Mouse (Mus musculus): Measurements from ENCODE around the gene Daam1. TPM values are rescaled to one million over a fixed set of nuclear protein-coding genes. Genes with fewer than 3 reads are reported as not detected.

Gene Daam1
- polyA plus RNA-seq, 1 experiment from 2014 or later, result 21.6 TPM

DNA sequence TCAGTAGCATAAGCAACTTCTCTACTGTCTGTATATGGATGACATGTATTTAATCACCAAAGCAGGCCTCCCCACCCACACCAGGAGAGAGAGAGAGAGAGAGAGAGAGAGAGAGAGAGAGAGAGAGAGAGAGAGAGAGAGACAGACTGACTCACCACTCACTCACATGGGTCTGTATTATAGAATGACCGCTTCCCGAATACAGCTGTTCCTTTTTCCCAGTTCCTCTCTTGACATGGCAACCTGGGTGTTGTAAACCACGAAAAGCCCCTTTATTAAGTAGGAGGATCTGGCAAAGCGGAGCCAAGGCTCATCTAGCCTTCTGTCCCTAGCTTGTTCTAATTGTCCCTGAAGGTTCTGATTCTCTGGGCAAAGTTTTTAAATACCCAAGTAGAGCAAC is 137.7 kb downstream of the Daam1 start:
- WGBS, result 68% methylated on average over 4 of the region's 4 CpGs
- ATAC-seq (replicated peaks; ENCODE audit: extremely low read depth, insufficient read depth, low FRiP score), result no peak
- Histone ChIP-seq H3K4me2 (ENCODE audit: low read depth, low read length) (no peak overlapping the region), H3K9ac (ENCODE audit: low read length) (no peak overlapping the region), H3K27me3 (ENCODE audit: control insufficient read depth, insufficient read depth, low read length) (no peaks in the 10 kb centered on the region), H3K36me3 (ENCODE audit: control insufficient read depth, insufficient read depth) (0 out of 2 replicates have a peak, but pooled peaks cover 4% of the 10 kb centered on the region), H3K4me3 (ENCODE audit: low read length) (no peak overlapping the region), H3K9me3 (replicated peaks; ENCODE audit: control insufficient read depth, low read length) (no peaks in the 10 kb centered on the region), H3K27ac (ENCODE audit: low read length) (peak overlapping the region; percentile 56), H3K4me1 (ENCODE audit: control insufficient read depth, insufficient read depth, low read length) (peaks cover 53% of the 10 kb centered on the region)

DNA sequence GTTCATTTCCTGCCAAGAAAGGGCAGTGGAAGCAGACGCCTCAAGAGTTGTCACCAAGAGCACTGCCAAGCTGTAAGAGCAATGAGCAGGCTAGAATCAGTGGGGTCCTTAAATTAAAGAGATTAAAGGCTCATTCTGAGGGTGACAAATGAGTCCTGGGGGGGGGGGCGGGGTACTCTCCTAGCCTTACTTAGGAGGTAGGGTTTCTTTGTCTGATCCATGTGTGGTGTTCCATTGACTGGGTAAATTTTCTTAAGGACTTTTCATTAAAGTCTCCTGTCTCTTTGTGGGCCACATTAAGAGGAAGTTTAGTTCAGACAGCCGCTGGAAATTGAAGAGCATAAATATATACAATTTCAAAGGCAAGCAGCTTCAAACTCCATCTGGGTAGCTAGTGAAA is 138.1 kb downstream of the Daam1 start:
- peak overlapping the region; percentile 56 for H3K27ac ChIP-seq (ENCODE audit: low read length)

DNA sequence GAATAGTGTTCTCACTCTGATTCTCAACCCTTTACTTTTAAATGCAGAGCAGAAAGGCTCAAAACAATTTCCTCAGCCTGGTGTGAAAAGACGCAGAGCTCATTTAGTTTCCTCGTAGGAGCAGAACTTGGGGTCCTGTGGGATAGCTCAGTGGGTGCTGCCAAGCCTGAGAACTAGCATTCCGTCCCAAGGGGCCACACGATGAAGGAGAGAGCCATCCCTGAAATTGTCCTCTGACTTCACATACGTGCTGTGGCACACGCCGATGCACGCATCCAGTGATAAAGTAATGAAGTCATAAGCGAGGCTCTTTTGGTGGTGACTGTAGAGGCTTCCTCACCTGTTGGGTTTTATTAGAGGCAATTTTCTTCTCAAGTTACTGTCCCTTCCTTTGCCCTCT is 138.6 kb downstream of the Daam1 start:
- Histone ChIP-seq H3K27me3 (ENCODE audit: control insufficient read depth, insufficient read depth, low read length) (no peaks in the 10 kb centered on the region), H3K9ac (ENCODE audit: low read length) (no peak overlapping the region), H3K4me3 (ENCODE audit: low read length) (no peak overlapping the region), H3K36me3 (ENCODE audit: control insufficient read depth, insufficient read depth) (0 out of 2 replicates have a peak, but pooled peaks cover 5% of the 10 kb centered on the region), H3K4me1 (ENCODE audit: control insufficient read depth, insufficient read depth, low read length) (peaks cover 53% of the 10 kb centered on the region), H3K9me3 (replicated peaks; ENCODE audit: control insufficient read depth, low read length) (no peaks in the 10 kb centered on the region), H3K4me2 (ENCODE audit: low read depth, low read length) (no peak overlapping the region), H3K27ac (ENCODE audit: low read length) (peak overlapping the region; percentile 56)
- 80% methylated on average over 9 of the region's 9 CpGs for WGBS
- no peak for ATAC-seq (replicated peaks; ENCODE audit: extremely low read depth, insufficient read depth, low FRiP score)

More for the DNA sequence above, 138.1 kb downstream of the Daam1 start:
- no peak overlapping the region for H3K9ac ChIP-seq (ENCODE audit: low read length)
- WGBS, result 49% methylated on average over 3 of the region's 3 CpGs
- ATAC-seq (replicated peaks; ENCODE audit: extremely low read depth, insufficient read depth, low FRiP score), result no peak
- H3K36me3 ChIP-seq (ENCODE audit: control insufficient read depth, insufficient read depth), result 0 out of 2 replicates have a peak, but pooled peaks cover 4% of the 10 kb centered on the region
- peaks cover 53% of the 10 kb centered on the region for H3K4me1 ChIP-seq (ENCODE audit: control insufficient read depth, insufficient read depth, low read length)
- no peak overlapping the region for H3K4me2 ChIP-seq (ENCODE audit: low read depth, low read length)
- H3K9me3 ChIP-seq (replicated peaks; ENCODE audit: control insufficient read depth, low read length), result no peaks in the 10 kb centered on the region
- no peak overlapping the region for H3K4me3 ChIP-seq (ENCODE audit: low read length)
- H3K27me3 ChIP-seq (ENCODE audit: control insufficient read depth, insufficient read depth, low read length), result no peaks in the 10 kb centered on the region

DNA sequence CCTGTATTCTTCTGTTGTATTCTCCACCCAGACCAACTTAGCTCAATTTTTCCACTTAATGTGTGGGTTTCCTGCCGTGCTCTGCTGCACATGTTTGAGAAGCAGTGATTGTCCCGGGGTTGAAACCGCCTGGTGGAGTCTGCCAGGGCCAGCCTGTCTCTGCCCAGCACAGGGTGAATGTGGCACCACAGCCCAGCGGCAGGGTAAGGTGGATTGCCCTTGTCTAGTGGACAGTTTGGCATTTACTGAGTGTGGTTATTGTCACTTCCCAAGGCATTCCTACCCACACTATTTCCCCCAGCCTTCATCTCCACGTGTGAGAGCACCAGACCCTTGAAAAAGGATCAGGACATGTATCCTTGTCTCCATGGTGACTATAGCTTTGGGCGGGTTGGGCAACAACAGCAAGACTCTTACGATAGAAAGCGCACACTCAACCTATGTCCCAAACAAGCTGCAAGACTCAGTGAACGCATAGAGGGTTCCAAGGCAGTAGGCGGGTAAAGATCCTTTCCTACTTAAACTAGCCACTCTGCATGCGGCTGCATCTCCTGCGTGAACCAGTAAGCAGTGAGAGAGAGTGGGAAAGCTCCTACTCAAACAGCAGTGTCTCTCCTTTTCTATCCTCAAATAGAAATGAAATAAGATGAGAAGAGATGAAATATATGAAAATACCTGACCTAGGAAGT is 139.2 kb downstream of the Daam1 start:
- Histone ChIP-seq H3K4me2 (ENCODE audit: low read depth, low read length) (no peak overlapping the region), H3K27ac (ENCODE audit: low read length) (peak overlapping the region; percentile 71), H3K9ac (ENCODE audit: low read length) (no peak overlapping the region), H3K4me3 (ENCODE audit: low read length) (no peak overlapping the region), H3K9me3 (replicated peaks; ENCODE audit: control insufficient read depth, low read length) (no peaks in the 10 kb centered on the region), H3K27me3 (ENCODE audit: control insufficient read depth, insufficient read depth, low read length) (no peaks in the 10 kb centered on the region), H3K4me1 (ENCODE audit: control insufficient read depth, insufficient read depth, low read length) (peaks cover 53% of the 10 kb centered on the region), H3K36me3 (ENCODE audit: control insufficient read depth, insufficient read depth) (peaks cover 7% of the 10 kb centered on the region)
- no peak for ATAC-seq (replicated peaks; ENCODE audit: extremely low read depth, insufficient read depth, low FRiP score)
- WGBS, result 61% methylated on average over 12 of the region's 12 CpGs

DNA sequence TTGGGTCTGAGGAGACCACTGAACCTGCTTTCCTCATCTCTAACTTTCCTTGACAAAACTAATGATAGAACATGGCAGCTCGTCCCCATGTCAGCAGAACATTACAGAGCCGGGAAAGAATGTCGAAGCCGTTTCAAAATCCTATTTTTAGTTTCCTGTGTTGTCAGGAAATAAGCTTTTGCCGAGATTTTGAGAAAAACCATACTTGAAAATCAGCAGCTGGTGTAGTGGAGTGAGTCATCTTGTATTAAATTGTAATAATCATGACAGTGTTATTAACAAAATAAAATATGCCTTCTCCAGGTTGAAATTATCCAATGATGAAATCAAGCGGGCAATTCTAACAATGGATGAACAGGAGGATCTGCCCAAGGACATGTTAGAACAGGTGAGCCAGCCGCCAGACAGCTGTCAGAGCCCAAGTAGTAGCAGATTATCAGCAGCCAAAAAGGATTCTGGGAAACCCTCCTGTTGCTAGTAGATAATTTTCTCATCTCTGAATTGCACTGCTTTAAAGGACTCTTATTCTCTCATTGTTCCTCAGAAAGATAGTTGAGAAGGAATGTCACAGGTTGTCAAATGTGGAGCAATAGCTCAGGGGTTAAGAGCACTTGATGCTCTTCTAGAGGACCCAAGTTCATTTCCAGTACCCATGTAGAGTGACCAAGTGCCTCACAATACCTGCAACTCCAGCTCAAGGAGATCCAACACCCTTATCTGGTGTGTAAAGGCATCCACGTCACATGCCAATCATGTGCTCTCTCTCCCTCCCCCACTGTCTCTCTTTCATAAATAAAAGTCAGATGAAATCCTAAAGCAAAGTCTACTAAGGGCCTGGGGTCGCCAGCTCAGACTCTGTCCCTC is 140.1 kb downstream of the Daam1 start:
- Histone ChIP-seq H3K36me3 (ENCODE audit: control insufficient read depth, insufficient read depth) (peaks cover 13% of the 10 kb centered on the region), H3K9me3 (replicated peaks; ENCODE audit: control insufficient read depth, low read length) (no peaks in the 10 kb centered on the region), H3K4me1 (ENCODE audit: control insufficient read depth, insufficient read depth, low read length) (peaks cover 62% of the 10 kb centered on the region), H3K4me3 (ENCODE audit: low read length) (no peak overlapping the region), H3K27me3 (ENCODE audit: control insufficient read depth, insufficient read depth, low read length) (no peaks in the 10 kb centered on the region), H3K4me2 (ENCODE audit: low read depth, low read length) (no peak overlapping the region), H3K9ac (ENCODE audit: low read length) (0 out of 2 replicates have a peak overlapping the region, but pooled peaks have one; percentile 30), H3K27ac (ENCODE audit: low read length) (peak overlapping the region; percentile 71)
- no peak for ATAC-seq (replicated peaks; ENCODE audit: extremely low read depth, insufficient read depth, low FRiP score)
- WGBS, result 34% methylated on average over 9 of the region's 9 CpGs

DNA sequence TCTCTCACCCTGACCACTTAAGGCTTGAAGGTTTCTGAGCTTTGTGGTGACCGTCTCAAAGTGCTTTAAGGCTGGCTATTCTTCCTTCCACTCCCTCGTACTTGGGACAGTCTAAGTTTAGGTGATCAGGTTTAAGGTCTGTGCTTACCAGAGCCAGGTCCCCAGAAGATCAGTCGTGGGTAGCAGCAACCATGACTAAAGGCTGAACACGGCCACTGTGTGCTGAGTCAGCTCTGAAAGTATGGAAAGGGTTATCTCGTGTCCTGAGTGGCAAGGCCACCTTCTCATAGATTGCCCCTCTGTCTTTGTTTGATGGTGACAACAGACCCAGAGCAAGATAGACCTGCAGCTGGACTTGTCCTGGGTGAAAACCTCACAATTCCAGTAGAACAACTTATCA is 141.2 kb downstream of the Daam1 start:
- Histone ChIP-seq H3K4me3 (ENCODE audit: low read length) (no peak overlapping the region), H3K9ac (ENCODE audit: low read length) (peak overlapping the region; percentile 49; the same call in 1 of the 2 replicates), H3K27me3 (ENCODE audit: control insufficient read depth, insufficient read depth, low read length) (no peaks in the 10 kb centered on the region), H3K4me1 (ENCODE audit: control insufficient read depth, insufficient read depth, low read length) (peaks cover 72% of the 10 kb centered on the region), H3K4me2 (ENCODE audit: low read depth, low read length) (no peak overlapping the region), H3K9me3 (replicated peaks; ENCODE audit: control insufficient read depth, low read length) (no peaks in the 10 kb centered on the region), H3K36me3 (ENCODE audit: control insufficient read depth, insufficient read depth) (peaks cover 16% of the 10 kb centered on the region), H3K27ac (ENCODE audit: low read length) (peak overlapping the region; percentile 70)
- 33% methylated on average over 5 of the region's 5 CpGs for WGBS
- ATAC-seq (replicated peaks; ENCODE audit: extremely low read depth, insufficient read depth, low FRiP score), result no peak

DNA sequence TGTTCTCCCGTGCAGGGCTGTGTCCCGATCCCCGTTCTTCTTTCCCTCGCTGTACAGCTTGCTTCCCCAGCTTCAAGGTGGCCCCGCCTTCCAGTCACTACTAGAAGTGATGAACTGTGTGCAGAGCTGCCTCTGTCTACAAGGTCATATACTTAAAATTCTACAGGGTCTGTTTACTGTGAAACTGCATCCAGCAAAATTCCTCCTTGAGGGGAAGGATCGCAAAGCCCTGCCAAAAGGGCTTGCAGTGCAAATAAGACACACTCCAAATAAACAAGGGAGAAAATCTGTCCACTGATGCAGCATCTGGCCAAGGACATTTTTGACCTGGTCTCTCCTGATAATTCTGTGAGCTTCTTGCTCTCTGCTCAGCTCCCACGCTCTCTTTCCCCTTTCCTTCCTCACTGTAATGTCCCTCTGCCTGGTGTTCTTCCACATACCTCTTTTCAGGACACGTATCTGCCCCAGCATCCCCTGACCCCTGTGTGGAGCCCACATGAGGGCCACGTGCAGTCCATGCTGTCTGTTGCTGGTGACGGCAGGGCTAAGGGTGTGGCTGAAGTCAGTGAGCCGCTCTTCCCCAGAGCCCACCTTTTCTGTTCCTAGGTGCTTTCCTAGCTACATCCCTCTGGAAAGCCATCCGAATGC is 141.9 kb downstream of the Daam1 start:
- H3K4me3 ChIP-seq (ENCODE audit: low read length), result no peak overlapping the region
- ATAC-seq (replicated peaks; ENCODE audit: extremely low read depth, insufficient read depth, low FRiP score), result 0 out of 2 replicates have a peak, but pooled peaks have one; percentile 3
- H3K4me1 ChIP-seq (ENCODE audit: control insufficient read depth, insufficient read depth, low read length), result peaks cover 78% of the 10 kb centered on the region
- no peak overlapping the region for H3K4me2 ChIP-seq (ENCODE audit: low read depth, low read length)
- H3K36me3 ChIP-seq (ENCODE audit: control insufficient read depth, insufficient read depth), result peaks cover 22% of the 10 kb centered on the region
- H3K27ac ChIP-seq (ENCODE audit: low read length), result peak overlapping the region; percentile 70
- 56% methylated on average over 12 of the region's 12 CpGs for WGBS
- no peaks in the 10 kb centered on the region for H3K27me3 ChIP-seq (ENCODE audit: control insufficient read depth, insufficient read depth, low read length)
- H3K9ac ChIP-seq (ENCODE audit: low read length), result peak overlapping the region; percentile 49; the same call in 1 of the 2 replicates
- H3K9me3 ChIP-seq (replicated peaks; ENCODE audit: control insufficient read depth, low read length), result no peaks in the 10 kb centered on the region

DNA sequence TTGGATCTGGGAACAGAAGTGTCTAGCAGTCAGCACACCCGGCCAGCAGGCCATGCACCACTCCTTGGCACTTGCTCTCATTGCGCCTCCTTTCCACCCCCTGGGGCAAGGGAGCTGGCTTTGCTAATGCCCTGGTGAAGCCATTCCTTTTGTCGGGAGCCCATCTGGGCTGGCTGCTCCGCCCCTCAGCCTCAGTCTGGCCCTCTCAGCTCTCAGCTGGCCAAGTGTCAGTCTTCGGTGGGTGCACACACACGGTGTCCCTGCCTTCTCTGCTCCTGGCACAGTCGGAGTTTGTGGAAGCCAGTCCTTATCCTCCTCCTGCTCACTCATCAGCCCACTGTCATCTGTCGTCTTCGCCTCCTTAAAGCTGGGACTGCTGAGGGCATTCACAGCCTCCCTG is 142.7 kb downstream of the Daam1 start:
- no peak for ATAC-seq (replicated peaks; ENCODE audit: extremely low read depth, insufficient read depth, low FRiP score)
- Histone ChIP-seq H3K27me3 (ENCODE audit: control insufficient read depth, insufficient read depth, low read length) (no peaks in the 10 kb centered on the region), H3K9me3 (replicated peaks; ENCODE audit: control insufficient read depth, low read length) (no peaks in the 10 kb centered on the region), H3K27ac (ENCODE audit: low read length) (no peak overlapping the region), H3K4me2 (ENCODE audit: low read depth, low read length) (no peak overlapping the region), H3K4me3 (ENCODE audit: low read length) (no peak overlapping the region), H3K36me3 (ENCODE audit: control insufficient read depth, insufficient read depth) (peaks cover 23% of the 10 kb centered on the region), H3K4me1 (ENCODE audit: control insufficient read depth, insufficient read depth, low read length) (peaks cover 80% of the 10 kb centered on the region), H3K9ac (ENCODE audit: low read length) (no peak overlapping the region)
- 50% methylated on average over 9 of the region's 9 CpGs for WGBS

Data from heart, embryonic 16.5 days (tissue).